Mouse (Mus musculus) C2C12 (cell line): Measurements from ENCODE around the gene Spen. TPM values are rescaled to one million over a fixed set of nuclear protein-coding genes. Genes with fewer than 3 reads are reported as not detected.

ENCODE experiments used
- H3K27me3 ChIP-seq: one replicate; pipeline ENCODE4 v1.6.1; 2011; ENCODE audit not compliant: control insufficient read depth, insufficient read depth, insufficient read length
- H3K36me3 ChIP-seq: one replicate; pipeline ENCODE4 v1.6.1; 2011; ENCODE audit not compliant: control insufficient read depth, insufficient read depth
- H3K4me3 ChIP-seq: one replicate; pipeline ENCODE4 v1.5.1; 2011; ENCODE audit warnings: mild to moderate bottlenecking, control low read depth; ENCODE audit not compliant: poor library complexity, insufficient read depth, severe bottlenecking
- H3K79me2 ChIP-seq: one replicate; pipeline ENCODE4 v1.6.1; 2011; ENCODE audit not compliant: control insufficient read depth, insufficient read depth
- H3K79me3 ChIP-seq: one replicate; pipeline ENCODE4 v1.6.1; 2011; ENCODE audit warnings: low read depth, control low read depth
- H3ac ChIP-seq: one replicate; pipeline ENCODE3; 2011; ENCODE audit warnings: low read depth; ENCODE audit not compliant: control insufficient read depth, insufficient read length
- CEBPB ChIP-seq: IDR thresholded peaks from one replicate; pipeline ENCODE4 v1.6.1; 2011; ENCODE audit warnings: low read depth, mild to moderate bottlenecking, control low read depth, moderate library complexity
- CTCF ChIP-seq: IDR thresholded peaks from one replicate; pipeline ENCODE4 v1.5.1; 2011; ENCODE audit not compliant: control insufficient read depth, insufficient read depth, insufficient read length
- FOSL1 ChIP-seq: IDR thresholded peaks from one replicate; pipeline ENCODE4 v1.8.0; 2011; ENCODE audit warnings: mild to moderate bottlenecking, low read length; ENCODE audit not compliant: poor library complexity, insufficient read depth, severe bottlenecking
- MAX ChIP-seq: IDR thresholded peaks from one replicate; pipeline ENCODE4 v1.6.1; 2011; ENCODE audit warnings: mild to moderate bottlenecking, control low read depth
- MYOD1 ChIP-seq: IDR thresholded peaks from one replicate; pipeline ENCODE4 v1.6.1; 2011; ENCODE audit warnings: low read depth; ENCODE audit not compliant: control insufficient read depth, insufficient read length
- MYOG ChIP-seq: IDR thresholded peaks from one replicate; pipeline ENCODE4 v1.6.1; 2011; ENCODE audit not compliant: control insufficient read depth, insufficient read length; ENCODE audit errors: extremely low read depth
- USF1 ChIP-seq: IDR thresholded peaks from one replicate; pipeline ENCODE4 v1.6.1; 2011; ENCODE audit warnings: low read depth, mild to moderate bottlenecking, control low read depth, moderate library complexity
- polyA plus RNA-seq: library from polyadenylated mRNA; unstranded; fragments of >200 nt; fragmentation: generic; extraction: Trizol; gene quantifications from one replicate; pipeline ENCODE4 v1.2.1, GENCODE M21; 2012; ENCODE audit warnings: missing spikeins

Spen gene
- polyA plus RNA-seq, 1 experiment, result 12.1 TPM

- Histone ChIP-seq H3K4me3 (no peak overlapping the region), H3K79me2 (peaks cover 100% of the 10 kb centered on the region), H3ac (no peak overlapping the region), H3K27me3 (no peaks in the 10 kb centered on the region), H3K79me3 (peaks cover 96% of the 10 kb centered on the region), H3K36me3 (peaks cover 8% of the 10 kb centered on the region)
- no peak for TF ChIP-seq CTCF
- no peak for TF ChIP-seq MAX
- TF ChIP-seq USF1, result no peak
- no peak for TF ChIP-seq CEBPB
- no peak for TF ChIP-seq FOSL1
- TF ChIP-seq MYOD1, result no peak
- no peak for TF ChIP-seq MYOG
Measured at GRCm38 (mm10) chr4:141526936-141527650, 11.3 kb downstream of the Spen start.

- TF ChIP-seq MYOD1 (no peak), CEBPB (no peak), USF1 (no peak), MYOG (no peak), FOSL1 (no peak), MAX (no peak), CTCF (no peak)
- H3ac ChIP-seq, result no peak overlapping the region
- no peak overlapping the region for H3K4me3 ChIP-seq
- H3K79me2 ChIP-seq, result peaks cover 100% of the 10 kb centered on the region
- H3K79me3 ChIP-seq, result peaks cover 96% of the 10 kb centered on the region
- H3K27me3 ChIP-seq, result no peaks in the 10 kb centered on the region
- H3K36me3 ChIP-seq, result peaks cover 19% of the 10 kb centered on the region
Measured at GRCm38 (mm10) chr4:141525940-141526339, 12.5 kb downstream of the Spen start.

- H3K4me3 ChIP-seq, result no peak overlapping the region
- no peak for TF ChIP-seq CTCF
- TF ChIP-seq MYOG, result no peak
- no peak for TF ChIP-seq FOSL1
- TF ChIP-seq MAX, result no peak
- TF ChIP-seq CEBPB, result no peak
- no peak for TF ChIP-seq MYOD1
- no peak for TF ChIP-seq USF1
- peaks cover 100% of the 10 kb centered on the region for H3K79me2 ChIP-seq
Measured at GRCm38 (mm10) chr4:141524658-141525057, 13.7 kb downstream of the Spen start.

GRCm38 (mm10) chr4:141523128-141523527 is 15.3 kb downstream of the Spen start:
- H3K27me3 ChIP-seq, result no peaks in the 10 kb centered on the region
- no peak overlapping the region for H3ac ChIP-seq
- H3K4me3 ChIP-seq, result no peak overlapping the region
- peaks cover 86% of the 10 kb centered on the region for H3K79me3 ChIP-seq
- peaks cover 97% of the 10 kb centered on the region for H3K79me2 ChIP-seq
- H3K36me3 ChIP-seq, result peaks cover 20% of the 10 kb centered on the region
- TF ChIP-seq MYOD1 (no peak), FOSL1 (no peak), MAX (no peak), USF1 (no peak), CEBPB (no peak), CTCF (no peak), MYOG (no peak)

More at GRCm38 (mm10) chr4:141524658-141525057, 13.7 kb downstream of the Spen start:
- H3K79me3 ChIP-seq, result peaks cover 93% of the 10 kb centered on the region
- H3ac ChIP-seq, result no peak overlapping the region
- H3K36me3 ChIP-seq, result peaks cover 20% of the 10 kb centered on the region
- no peaks in the 10 kb centered on the region for H3K27me3 ChIP-seq

- Histone ChIP-seq H3K36me3 (peaks cover 35% of the 10 kb centered on the region), H3K79me2 (peaks cover 97% of the 10 kb centered on the region), H3K79me3 (peaks cover 78% of the 10 kb centered on the region), H3ac (no peak overlapping the region), H3K4me3 (no peak overlapping the region), H3K27me3 (no peaks in the 10 kb centered on the region)
- TF ChIP-seq CEBPB, result peak; percentile 3
- TF ChIP-seq MAX, result no peak
- peak; percentile 60 for TF ChIP-seq MYOD1
Measured at GRCm38 (mm10) chr4:141518386-141518785, 20.0 kb downstream of the Spen start.
